Comparison of ENCODE assay signal across 17 mouse cellular contexts in genomic region chr10:85591296-85591695, GRCm38 (mm10).
DNase-seq lines count a peak whose midpoint lies in the region; ATAC-seq and TF ChIP-seq lines count a peak whose summit lies in the region.
"Had no signal": no experiment of that assay in that cellular context is flagged by ENCODE, and none has a peak within 500 bp of the region (broad histone marks: within the 10 kb centered on the region; RNA-seq: fewer than 3 reads in every experiment).

No protein-coding gene starts in this region.

- H3K9me3 ChIP-seq in lung, postnatal 0 days (ENCODE audit: low read length) = no peaks in the 10 kb centered on the region
- H3K9me3 ChIP-seq: embryonic facial prominence, embryonic 12.5 days; forebrain, embryonic 12.5 days; hindbrain, embryonic 12.5 days had no signal

- no peak overlapping the region for H3K4me2 ChIP-seq in lung, postnatal 0 days (replicated peaks; ENCODE audit: low read depth, low read length)
- H3K4me2 ChIP-seq: embryonic facial prominence, embryonic 12.5 days; forebrain, embryonic 12.5 days; hindbrain, embryonic 12.5 days had no signal

- H3K9ac ChIP-seq in lung, postnatal 0 days (replicated peaks; ENCODE audit: low read depth) = no peak overlapping the region
- H3K9ac ChIP-seq: embryonic facial prominence, embryonic 12.5 days; forebrain, embryonic 12.5 days; hindbrain, embryonic 12.5 days had no signal

- 63% methylated on average over 2 of the region's 2 CpGs for WGBS in lung, postnatal 0 days

- no peaks in the 10 kb centered on the region for H3K36me3 ChIP-seq in lung, postnatal 0 days (ENCODE audit: insufficient read depth, low read length)
- H3K36me3 ChIP-seq: embryonic facial prominence, embryonic 12.5 days; forebrain, embryonic 12.5 days; G1E; hindbrain, embryonic 12.5 days had no signal

- TF ChIP-seq EP300 in lung, postnatal 0 days (IDR thresholded peaks at IDR 0.05) = peak; percentile 34; the same call in 1 of the 2 replicates

- ATAC-seq in lung, postnatal 0 days = peak; percentile 58
- ATAC-seq: inflammation-experienced regulatory T-cells, adult 6 months; intestine, postnatal 0 days had no signal

- H3K4me1 ChIP-seq in lung, postnatal 0 days (ENCODE audit: insufficient read depth, low read depth, low read length) = no peaks in the 10 kb centered on the region
- H3K4me1 ChIP-seq: embryonic facial prominence, embryonic 12.5 days; forebrain, embryonic 12.5 days had no signal

- no peak for TF ChIP-seq CTCF in lung, postnatal 0 days (IDR thresholded peaks at IDR 0.05)

- H3K27me3 ChIP-seq in lung, postnatal 0 days (replicated peaks; ENCODE audit: insufficient read depth, low read length) = no peaks in the 10 kb centered on the region
- H3K27me3 ChIP-seq: embryonic facial prominence, embryonic 12.5 days; forebrain, embryonic 12.5 days had no signal

- no peak overlapping the region for H3K27ac ChIP-seq in lung, postnatal 0 days (ENCODE audit: low read length)
- H3K27ac ChIP-seq: embryonic facial prominence, embryonic 12.5 days; forebrain, embryonic 12.5 days; hindbrain, embryonic 12.5 days had no signal

- H3K4me3 ChIP-seq in lung, postnatal 0 days (ENCODE audit: low read depth, low read length) = no peak overlapping the region
- H3K4me3 ChIP-seq: embryonic facial prominence, embryonic 12.5 days; forebrain, embryonic 12.5 days; hindbrain, embryonic 12.5 days had no signal

- peak; percentile 27 to 34 for DNase-seq in adrenal gland, postnatal 36 days
- DNase-seq in adrenal gland, postnatal 4 days (ENCODE audit: low spot score in 2 of 2) = no peak
- peak; percentile 72 for DNase-seq in lung, postnatal 0 days (ENCODE audit: low spot score)
- DNase-seq in lung, postnatal 4 days = no peak
- peak; percentile 25 for DNase-seq in ZHBTc4 (ENCODE audit: low read depth, low spot score)
- DNase-seq in lung, postnatal 25 days (ENCODE audit: low spot score) = peak; percentile 38
- DNase-seq in kidney, postnatal 10 days = no peak
- DNase-seq: cerebellum, adult 11 months; cerebellum, adult 8-10 months; gastrocnemius, postnatal 14 days; heart, postnatal 10 days had no signal

Comparison
In these comparisons a context has a peak if more than half of its experiments do, and no peak if none do; other contexts are left out.
1. DNase-seq: peak in adrenal gland, postnatal 36 days (2 of 2), lung, postnatal 0 days (single experiment), ZHBTc4 (single experiment) and lung, postnatal 25 days (single experiment); none in adrenal gland, postnatal 4 days (0 of 2), lung, postnatal 4 days (0 of 2) and kidney, postnatal 10 days (single experiment).